Mouse (Mus musculus): ENCODE data around the gene Nrn1.

DNA sequence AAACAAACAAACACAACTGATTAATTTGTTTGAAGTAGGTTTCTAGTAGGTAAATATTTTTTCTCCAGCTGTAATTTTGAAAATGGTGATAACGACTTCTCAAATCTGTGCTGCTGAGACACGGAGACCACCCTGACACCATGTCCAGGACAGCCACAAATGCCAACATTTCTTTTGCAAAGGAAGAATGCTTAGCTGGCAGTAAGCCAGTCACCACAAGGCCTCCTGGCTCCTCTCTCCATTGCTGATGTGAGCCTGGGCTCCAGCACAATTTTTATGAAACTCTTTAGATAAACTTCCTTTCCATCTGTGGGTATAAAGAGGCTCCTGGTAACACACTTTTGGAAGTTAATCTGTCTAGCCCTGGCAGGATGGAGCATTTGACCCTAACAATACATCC is 15.1 kb upstream of the Nrn1 start:
- no peak for TF ChIP-seq POLR2A (IDR thresholded peaks at IDR 0.05; ENCODE audit: extremely low read depth, insufficient read depth, low read length)
- TF ChIP-seq CTCF (IDR thresholded peaks at IDR 0.05; ENCODE audit: low read depth, low read length), result no peak

Measured in liver, adult 2 months (tissue).